ENCODE assay signal across 27 mouse cellular contexts in the genomic region with DNA sequence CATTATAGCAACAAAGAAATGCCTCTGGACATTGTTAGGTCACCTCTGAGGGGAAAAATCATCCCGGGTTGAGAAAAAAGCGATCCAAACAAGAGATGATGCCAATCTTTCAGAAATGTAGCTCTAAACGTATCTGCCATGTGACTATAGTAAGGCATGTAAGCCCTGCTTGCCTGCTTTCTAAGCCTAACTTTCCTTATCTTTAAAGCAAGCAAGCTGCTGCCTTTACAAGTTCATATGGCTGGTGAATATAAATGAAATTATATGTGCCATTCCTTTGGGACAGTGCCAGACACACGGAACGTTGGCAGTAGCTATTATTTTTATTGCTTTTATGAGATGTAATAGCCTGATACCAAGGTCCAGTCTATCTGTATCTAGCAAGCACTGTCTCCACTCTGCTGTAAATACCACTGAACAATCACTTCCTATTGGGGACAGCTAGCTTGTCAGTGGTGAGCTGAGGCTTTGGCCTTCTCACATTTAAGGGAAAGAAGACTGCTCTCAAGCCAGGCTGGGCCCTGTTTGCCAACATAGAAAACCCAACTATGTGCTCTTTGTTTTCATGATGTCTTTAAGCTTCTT.
DNase-seq lines count a peak whose midpoint lies in the region; ATAC-seq and TF ChIP-seq lines count a peak whose summit lies in the region.
"Had no signal": no experiment of that assay in that cellular context is flagged by ENCODE, and none has a peak within 500 bp of the region (broad histone marks: within the 10 kb centered on the region; RNA-seq: fewer than 3 reads in every experiment).

No protein-coding gene starts in this region.

- no peaks in the 10 kb centered on the region for H3K27me3 ChIP-seq in intestine, embryonic 15.5 days (replicated peaks)
- no peaks in the 10 kb centered on the region for H3K27me3 ChIP-seq in intestine, postnatal 0 days (replicated peaks; ENCODE audit: control insufficient read depth, insufficient read depth, low read length)
- no peaks in the 10 kb centered on the region for H3K27me3 ChIP-seq in small intestine, adult 2 months (ENCODE audit: control insufficient read depth, insufficient read depth, low read length)
- H3K27me3 ChIP-seq: CH12.LX; embryonic facial prominence, embryonic 12.5 days; forebrain, embryonic 12.5 days; Patski had no signal

- peak; percentile 52 for DNase-seq in heart, adult 11 months
- DNase-seq in heart, postnatal 14 days: no peak
- DNase-seq in urinary bladder, postnatal 10 days (ENCODE audit: low spot score): no peak
- no peak for DNase-seq in spleen, adult 12 weeks (ENCODE audit: low spot score)
- DNase-seq: adrenal gland, adult 8-10 months; adrenal gland, postnatal 14 days; B cell, adult 2 months; cerebellum, adult 11 months; cerebellum, adult 18-20 months; cerebellum, adult 8-10 months; cerebellum, adult 9-11 months; cerebellum, postnatal 25 days had no signal

- no peak for TF ChIP-seq POLR2A in small intestine, adult 2 months (IDR thresholded peaks at IDR 0.05; ENCODE audit: low read depth, low read length)

- peak; percentile 77 for ATAC-seq in intestine, embryonic 15.5 days
- ATAC-seq in intestine, postnatal 0 days: peak; percentile 72; the same call in 1 of the 2 replicates
- ATAC-seq: activated CD4-positive, CD25-positive, alpha-beta regulatory T cell, adult 4 months; CD4-positive, CD25-positive, alpha-beta regulatory T cell, adult 4 months; forebrain, embryonic 14.5 days; forebrain, embryonic 16.5 days; Patski had no signal

- no peak overlapping the region for H3K4me3 ChIP-seq in intestine, embryonic 15.5 days (replicated peaks)
- H3K4me3 ChIP-seq in intestine, postnatal 0 days (ENCODE audit: low read depth, low read length): no peak overlapping the region
- no peak overlapping the region for H3K4me3 ChIP-seq in small intestine, adult 2 months (ENCODE audit: low read depth, low read length)
- H3K4me3 ChIP-seq: embryonic facial prominence, embryonic 10.5 days; embryonic facial prominence, embryonic 12.5 days; erythroblast, embryonic 14.5 days; forebrain, embryonic 10.5 days; forebrain, embryonic 12.5 days had no signal

- H3K4me1 ChIP-seq in intestine, embryonic 15.5 days (replicated peaks): no peaks in the 10 kb centered on the region
- H3K4me1 ChIP-seq in intestine, postnatal 0 days (replicated peaks; ENCODE audit: control insufficient read depth, insufficient read depth, low read length): no peaks in the 10 kb centered on the region
- peaks cover 13% of the 10 kb centered on the region; the same call in 1 of the 2 replicates for H3K4me1 ChIP-seq in small intestine, adult 2 months (ENCODE audit: control insufficient read depth, insufficient read depth, insufficient read length, low read length)
- H3K4me1 ChIP-seq: embryonic facial prominence, embryonic 10.5 days; embryonic facial prominence, embryonic 12.5 days; forebrain, embryonic 10.5 days; forebrain, embryonic 12.5 days had no signal

- 34% methylated on average over 5 of the region's 5 CpGs for WGBS in intestine, embryonic 15.5 days
- 24% methylated on average over 5 of the region's 5 CpGs for WGBS in intestine, postnatal 0 days
- WGBS in small intestine, adult 2 months: 23% methylated on average over 5 of the region's 5 CpGs

- no peak overlapping the region for H3K27ac ChIP-seq in intestine, embryonic 15.5 days
- H3K27ac ChIP-seq in intestine, postnatal 0 days (ENCODE audit: low read depth, low read length): no peak overlapping the region
- H3K27ac ChIP-seq in small intestine, adult 2 months (ENCODE audit: insufficient read depth, low read depth, low read length): peak overlapping the region; percentile 47
- H3K27ac ChIP-seq: embryonic facial prominence, embryonic 10.5 days; embryonic facial prominence, embryonic 12.5 days; forebrain, embryonic 10.5 days; forebrain, embryonic 12.5 days had no signal

- H3K9ac ChIP-seq in intestine, embryonic 15.5 days: no peak overlapping the region
- H3K9ac ChIP-seq in intestine, postnatal 0 days (ENCODE audit: low read depth, low read length): no peak overlapping the region
- H3K9ac ChIP-seq: embryonic facial prominence, embryonic 12.5 days; forebrain, embryonic 12.5 days had no signal

- no peak for TF ChIP-seq CTCF in intestine, postnatal 0 days (IDR thresholded peaks at IDR 0.05; ENCODE audit: low read depth)
- TF ChIP-seq CTCF in small intestine, adult 2 months (IDR thresholded peaks at IDR 0.05; ENCODE audit: extremely low read depth, insufficient read length, insufficient replicate concordance, low read depth, low read length): no peak

- H3K4me2 ChIP-seq in intestine, embryonic 15.5 days (replicated peaks): no peak overlapping the region
- no peak overlapping the region for H3K4me2 ChIP-seq in intestine, postnatal 0 days (replicated peaks; ENCODE audit: low read depth)
- H3K4me2 ChIP-seq: embryonic facial prominence, embryonic 12.5 days; forebrain, embryonic 12.5 days had no signal

- no peaks in the 10 kb centered on the region for H3K9me3 ChIP-seq in intestine, embryonic 15.5 days
- H3K9me3 ChIP-seq in intestine, postnatal 0 days (ENCODE audit: control insufficient read depth): no peaks in the 10 kb centered on the region
- H3K9me3 ChIP-seq: embryonic facial prominence, embryonic 10.5 days; embryonic facial prominence, embryonic 12.5 days; forebrain, embryonic 10.5 days; forebrain, embryonic 12.5 days had no signal

- intact Hi-C loops in heart, postnatal 14 days (cut with DNase I): no loop called here

- no peaks in the 10 kb centered on the region for H3K36me3 ChIP-seq in intestine, embryonic 15.5 days
- no peaks in the 10 kb centered on the region for H3K36me3 ChIP-seq in intestine, postnatal 0 days (ENCODE audit: control insufficient read depth, insufficient read depth)
- H3K36me3 ChIP-seq in small intestine, adult 2 months (ENCODE audit: control insufficient read depth, insufficient read depth, low read length): no peaks in the 10 kb centered on the region
- H3K36me3 ChIP-seq: embryonic facial prominence, embryonic 10.5 days; embryonic facial prominence, embryonic 12.5 days; forebrain, embryonic 10.5 days; forebrain, embryonic 12.5 days; G1E had no signal
